Mouse (Mus musculus) CH12.LX (cell line): ENCODE measurements at regions not wholly inside any gene's neighbourhood (a gene's known extent, or its start where the extent isn't known, plus 50 kb on each side); places are given as distances from the start of the nearest gene placed in this dataset.

ENCODE experiments used
- DNase-seq: peaks from one replicate; pipeline ENCODE4 v3.0.0-alpha.2; 2013; ENCODE audit errors: extremely low read depth
- H3K27ac ChIP-seq: 2 replicates; pipeline ENCODE4 v1.5.1; 2012; ENCODE audit warnings: low read depth, mild to moderate bottlenecking, control low read depth, moderate library complexity; ENCODE audit not compliant: insufficient read depth
- H3K27me3 ChIP-seq: replicated peaks from 2 replicates; pipeline ENCODE3; 2012; ENCODE audit warnings: inconsistent platforms
- H3K36me3 ChIP-seq, 2 experiments: replicated peaks in 1 of 2; 2 replicates each; pipeline versions ENCODE3 to v1.6.1; 2012; ENCODE audit warnings: inconsistent platforms in 1 of 2, low read length in 1 of 2, mild to moderate bottlenecking in 1 of 2, mixed read lengths in 1 of 2, moderate library complexity in 1 of 2; ENCODE audit not compliant: control insufficient read depth in 1 of 2, insufficient read depth in 1 of 2
- H3K4me1 ChIP-seq, 2 experiments: 2 replicates each; pipeline ENCODE4 v1.6.1; 2012; ENCODE audit warnings: inconsistent platforms in 1 of 2, moderate library complexity in 1 of 2; ENCODE audit not compliant: insufficient read depth in 2 of 2, control insufficient read depth in 1 of 2
- H3K4me2 ChIP-seq: 2 replicates; pipeline ENCODE4 v1.6.1; 2012; ENCODE audit warnings: low read depth, mild to moderate bottlenecking, control low read depth; ENCODE audit not compliant: poor library complexity, insufficient read depth, severe bottlenecking
- H3K4me3 ChIP-seq, 3 experiments: fragments of 150-350 bp in 1 of 3; sonication (generic) in 1 of 3; replicated peaks in 1 of 3; 2 replicates each; pipeline versions ENCODE3 to v1.5.1; 2011 to 2012; ENCODE audit warnings: low read depth in 2 of 3, low read length in 2 of 3, mild to moderate bottlenecking in 2 of 3, moderate library complexity in 2 of 3, control low read depth in 1 of 3, improper control_type of control experiment in 1 of 3, inconsistent platforms in 1 of 3, mixed read lengths in 1 of 3; ENCODE audit not compliant: poor library complexity in 1 of 3
- H3K79me2 ChIP-seq: replicated peaks from 2 replicates; pipeline ENCODE4 v1.6.1; 2012; ENCODE audit warnings: mild to moderate bottlenecking, moderate library complexity; ENCODE audit not compliant: control insufficient read depth, poor library complexity, insufficient read depth, severe bottlenecking; ENCODE audit errors: extremely low read depth
- H3K9ac ChIP-seq: 2 replicates; pipeline ENCODE4 v1.6.1; 2012; ENCODE audit warnings: low read depth, mild to moderate bottlenecking, control low read depth, moderate library complexity; ENCODE audit not compliant: insufficient read depth
- H3K9me3 ChIP-seq: replicated peaks from 2 replicates; pipeline ENCODE3; 2012; ENCODE audit warnings: low read length, inconsistent platforms, mixed read lengths
- BHLHE40 ChIP-seq: IDR thresholded peaks from 2 replicates; pipeline ENCODE4 v1.6.1; 2011; ENCODE audit warnings: mild to moderate bottlenecking, low read depth, low read length, improper control_type of control experiment
- CHD1 ChIP-seq: IDR thresholded peaks from 2 replicates; pipeline ENCODE4 v1.6.1; 2012; ENCODE audit warnings: low read depth, low read length, improper control_type of control experiment, inconsistent platforms
- CHD2 ChIP-seq: IDR thresholded peaks from 2 replicates; pipeline ENCODE4 v1.6.1; 2011; ENCODE audit warnings: low read length, improper control_type of control experiment
- CTCF ChIP-seq, 2 experiments: IDR thresholded peaks in 1 of 2; conservative IDR thresholded peaks in 1 of 2; 2 replicates each; pipeline ENCODE4 v1.5.1; 2011 to 2012; ENCODE audit warnings: low read depth in 2 of 2, low read length in 2 of 2, improper control_type of control experiment in 1 of 2, inconsistent platforms in 1 of 2, mild to moderate bottlenecking in 1 of 2, moderate library complexity in 1 of 2
- E2F4 ChIP-seq: IDR thresholded peaks from 2 replicates; pipeline ENCODE4 v1.6.1; 2011; ENCODE audit warnings: low read depth, low read length, improper control_type of control experiment; ENCODE audit not compliant: insufficient replicate concordance
- ELF1 ChIP-seq: IDR thresholded peaks from 2 replicates; pipeline ENCODE4 v1.6.1; 2014; ENCODE audit warnings: low read depth, mild to moderate bottlenecking, inconsistent platforms, low read length, improper control_type of control experiment
- ETS1 ChIP-seq: conservative IDR thresholded peaks from 2 replicates; pipeline ENCODE4 v1.6.1; 2012; ENCODE audit warnings: low read depth, mild to moderate bottlenecking, inconsistent platforms, low read length, improper control_type of control experiment, moderate library complexity
- HCFC1 ChIP-seq: IDR thresholded peaks from 2 replicates; pipeline ENCODE4 v1.6.1; 2012; ENCODE audit warnings: low read depth, mild to moderate bottlenecking, inconsistent platforms, low read length, improper control_type of control experiment
- JUND ChIP-seq: conservative IDR thresholded peaks from 2 replicates; pipeline ENCODE4 v1.6.1; 2011; ENCODE audit warnings: low read depth, low read length, improper control_type of control experiment
- MAFK ChIP-seq: IDR thresholded peaks from 2 replicates; pipeline ENCODE4 v1.6.1; 2011; ENCODE audit warnings: low read length, improper control_type of control experiment; ENCODE audit not compliant: insufficient replicate concordance
- MAX ChIP-seq: IDR thresholded peaks from 2 replicates; pipeline ENCODE4 v1.6.1; 2011; ENCODE audit warnings: low read length, improper control_type of control experiment
- MAZ ChIP-seq: IDR thresholded peaks from 2 replicates; pipeline ENCODE4 v1.6.1; 2012; ENCODE audit warnings: low read depth, mild to moderate bottlenecking, inconsistent platforms, low read length, improper control_type of control experiment, moderate library complexity
- MEF2A ChIP-seq: IDR thresholded peaks from 2 replicates; pipeline ENCODE4 v1.6.1; 2014; ENCODE audit warnings: low read depth, mild to moderate bottlenecking, inconsistent platforms, low read length, improper control_type of control experiment, borderline replicate concordance
- MXI1 ChIP-seq: IDR thresholded peaks from 2 replicates; pipeline ENCODE4 v1.6.1; 2011; ENCODE audit warnings: mild to moderate bottlenecking, low read depth, low read length, improper control_type of control experiment
- MYC ChIP-seq: IDR thresholded peaks from 2 replicates; pipeline ENCODE4 v1.6.1; 2011; ENCODE audit warnings: low read depth, mild to moderate bottlenecking, improper control_type of control experiment, low read length
- NELFE ChIP-seq: IDR thresholded peaks from 2 replicates; pipeline ENCODE4 v1.6.1; 2011; ENCODE audit warnings: low read depth, low read length, improper control_type of control experiment
- NRF1 ChIP-seq: IDR thresholded peaks from 2 replicates; pipeline ENCODE4 v1.6.1; 2014; ENCODE audit warnings: low read depth, mild to moderate bottlenecking, inconsistent platforms, low read length, improper control_type of control experiment, moderate library complexity
- PAX5 ChIP-seq: IDR thresholded peaks from 2 replicates; pipeline ENCODE4 v1.6.1; 2012; ENCODE audit warnings: low read length, inconsistent platforms, mixed read lengths
- POLR2A ChIP-seq: IDR thresholded peaks from 2 replicates; pipeline ENCODE4 v1.6.1; 2011; ENCODE audit warnings: low read depth, mild to moderate bottlenecking, improper control_type of control experiment, low read length
- RAD21 ChIP-seq: IDR thresholded peaks from 2 replicates; pipeline ENCODE4 v1.6.1; 2011; ENCODE audit warnings: low read depth, mild to moderate bottlenecking, low read length, improper control_type of control experiment, moderate library complexity
- RCOR1 ChIP-seq: conservative IDR thresholded peaks from 2 replicates; pipeline ENCODE4 v1.6.1; 2012; ENCODE audit warnings: low read depth, mild to moderate bottlenecking, inconsistent platforms, low read length, improper control_type of control experiment
- SIN3A ChIP-seq: IDR thresholded peaks from 2 replicates; pipeline ENCODE4 v1.6.1; 2012; ENCODE audit warnings: low read length, improper control_type of control experiment, inconsistent platforms
- TCF12 ChIP-seq: IDR thresholded peaks from 2 replicates; pipeline ENCODE4 v1.6.1; 2014; ENCODE audit warnings: low read depth, mild to moderate bottlenecking, inconsistent platforms, low read length, improper control_type of control experiment
- UBTF ChIP-seq: IDR thresholded peaks from 2 replicates; pipeline ENCODE4 v1.6.1; 2012; ENCODE audit warnings: low read depth, mild to moderate bottlenecking, inconsistent platforms, low read length, improper control_type of control experiment, moderate library complexity
- USF1 ChIP-seq: IDR thresholded peaks from 2 replicates; pipeline ENCODE4 v1.6.1; 2014; ENCODE audit warnings: low read depth, mild to moderate bottlenecking, inconsistent platforms, low read length, improper control_type of control experiment
- USF2 ChIP-seq: conservative IDR thresholded peaks from 2 replicates; pipeline ENCODE4 v1.6.1; 2011; ENCODE audit warnings: low read depth, low read length, improper control_type of control experiment
- ZC3H11A ChIP-seq: IDR thresholded peaks from 2 replicates; pipeline ENCODE4 v1.6.1; 2012; ENCODE audit warnings: low read depth, mild to moderate bottlenecking, inconsistent platforms, low read length, improper control_type of control experiment
- ZKSCAN1 ChIP-seq: IDR thresholded peaks from 2 replicates; pipeline ENCODE4 v1.6.1; 2012; ENCODE audit warnings: low read depth, inconsistent platforms, low read length, improper control_type of control experiment, borderline replicate concordance
- ZMIZ1 ChIP-seq: IDR thresholded peaks from 2 replicates; pipeline ENCODE4 v1.6.1; 2012; ENCODE audit warnings: low read depth, mild to moderate bottlenecking, inconsistent platforms, low read length, improper control_type of control experiment
- dilution Hi-C: fragments of 300-500 bp; cut with MboI; formaldehyde crosslinking; loops from 2 replicates; pipeline ENCODE4 v1.14.3; 2020; ENCODE audit warnings: low sequenced_read_pairs; ENCODE audit not compliant: extremely low pct_unique_long_range_greater_than_20kb, extremely low pct_ligation_motif_present
- in situ Hi-C: fragments of 300-500 bp; cut with MboI; formaldehyde crosslinking; loops from 3 replicates; pipeline ENCODE4 v1.14.3; 2019; ENCODE audit warnings: low sequenced_read_pairs, low pct_ligation_motif_present, low pct_unique_long_range_greater_than_20kb, mixed read lengths

- H3K27ac ChIP-seq: no peak overlapping the region
- H3K4me3 ChIP-seq: no peak overlapping the region
- H3K4me2 ChIP-seq: no peak overlapping the region
- no peaks in the 10 kb centered on the region for H3K36me3 ChIP-seq
- no peaks in the 10 kb centered on the region for H3K27me3 ChIP-seq
- no peaks in the 10 kb centered on the region for H3K79me2 ChIP-seq
- dilution Hi-C loops: no loop called here
- peaks cover 4% of the 10 kb centered on the region for H3K9me3 ChIP-seq
- no peak overlapping the region for H3K9ac ChIP-seq
- H3K4me1 ChIP-seq: peaks cover 8 to 72% of the 10 kb centered on the region in 2 experiments
- in situ Hi-C loops: no loop called here
- DNase-seq: no peak
- TF ChIP-seq JUND (no peak), NELFE (no peak), MAFK (no peak), MAX (no peak), ELF1 (no peak), E2F4 (no peak), CTCF (conservative IDR thresholded peaks at IDR 0.05 in 1 of 2, IDR thresholded peaks at IDR 0.05 in 1 of 2; ENCODE audit: low read depth in 2 of 2, low read length in 2 of 2) (no peak), USF1 (no peak), PAX5 (no peak), CHD2 (no peak), RAD21 (no peak), RCOR1 (no peak), NRF1 (no peak), POLR2A (no peak), HCFC1 (no peak), SIN3A (no peak), ETS1 (no peak), CHD1 (no peak), USF2 (no peak), MYC (no peak)
These were observed 140.3 kb downstream of the Ptpn20 start for GRCm38 (mm10) chr14:33729115-33729884.

GRCm38 (mm10) chr14:33732698-33733097, 143.7 kb downstream of the Ptpn20 start:
- no peak overlapping the region for H3K4me2 ChIP-seq
- no peaks in the 10 kb centered on the region for H3K36me3 ChIP-seq
- no peak overlapping the region for H3K27ac ChIP-seq
- H3K4me1 ChIP-seq: peaks cover 4 to 41% of the 10 kb centered on the region in 2 experiments
- H3K9ac ChIP-seq: no peak overlapping the region
- dilution Hi-C loops: no loop called here
- in situ Hi-C loops: no loop called here
- H3K9me3 ChIP-seq: peaks cover 4% of the 10 kb centered on the region
- H3K79me2 ChIP-seq: no peaks in the 10 kb centered on the region
- H3K27me3 ChIP-seq: no peaks in the 10 kb centered on the region
- DNase-seq: no peak
- TF ChIP-seq MAX: no peak
- TF ChIP-seq BHLHE40: no peak
- TF ChIP-seq ZC3H11A: no peak
- no peak for TF ChIP-seq ELF1
- TF ChIP-seq MAZ: no peak
- TF ChIP-seq MEF2A: no peak
- TF ChIP-seq ZKSCAN1: no peak
- TF ChIP-seq CHD2: no peak
- no peak for TF ChIP-seq TCF12
- TF ChIP-seq NRF1: no peak
- TF ChIP-seq ZMIZ1: no peak
- no peak for TF ChIP-seq SIN3A
- no peak for TF ChIP-seq POLR2A
- no peak for TF ChIP-seq NELFE
- TF ChIP-seq MXI1: no peak
- no peak for TF ChIP-seq UBTF
- no peak for TF ChIP-seq MAFK
- H3K4me3 ChIP-seq: no peak overlapping the region
